Mouse (Mus musculus) liver, embryonic 14.5 days (tissue): ENCODE results near the gene Fam169a.

Source experiments
- CTCF ChIP-seq: IDR thresholded peaks from 2 replicates; pipeline ENCODE4 v1.5.1; 2016; ENCODE audit warnings: antibody characterized with exemption, low read depth, control low read depth
- EP300 ChIP-seq: IDR thresholded peaks from 2 replicates; pipeline ENCODE4 v1.6.1; 2016; ENCODE audit warnings: antibody characterized with exemption, low read depth

DNA sequence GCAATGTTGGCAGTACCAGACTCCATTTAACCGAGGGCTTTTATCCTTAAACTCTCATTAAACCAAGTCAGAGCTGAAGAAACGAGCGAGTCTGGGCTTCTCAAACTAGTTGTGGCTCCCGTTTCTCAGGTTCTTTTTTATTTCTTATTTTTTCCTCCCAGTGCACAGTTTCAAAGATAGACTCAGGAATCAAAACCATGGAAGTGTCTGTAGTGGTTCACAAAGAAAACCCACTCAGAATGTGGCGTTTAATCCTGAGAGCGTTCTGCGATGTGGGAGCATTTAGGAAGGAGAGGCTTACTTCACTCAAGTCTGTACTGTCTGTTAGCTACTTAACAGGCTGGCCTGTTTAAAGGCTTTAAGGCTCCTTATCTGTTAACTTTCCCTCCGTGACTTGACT lies 1.1 kb downstream of the Fam169a start:
- no peak for TF ChIP-seq EP300
- TF ChIP-seq CTCF: no peak
